Mouse (Mus musculus): Measurements from ENCODE around the gene Tomm40l. TPM values are rescaled to one million over a fixed set of nuclear protein-coding genes. Genes with fewer than 3 reads are reported as not detected.
"Not testable (repeated sequence)": the region's sequence is repeated elsewhere in the genome, so short reads cannot be mapped to it uniquely, and the experiment has no call there.

The Tomm40l gene
- polyA plus RNA-seq, 2 experiments = 11.0 to 17.5 TPM

DNA sequence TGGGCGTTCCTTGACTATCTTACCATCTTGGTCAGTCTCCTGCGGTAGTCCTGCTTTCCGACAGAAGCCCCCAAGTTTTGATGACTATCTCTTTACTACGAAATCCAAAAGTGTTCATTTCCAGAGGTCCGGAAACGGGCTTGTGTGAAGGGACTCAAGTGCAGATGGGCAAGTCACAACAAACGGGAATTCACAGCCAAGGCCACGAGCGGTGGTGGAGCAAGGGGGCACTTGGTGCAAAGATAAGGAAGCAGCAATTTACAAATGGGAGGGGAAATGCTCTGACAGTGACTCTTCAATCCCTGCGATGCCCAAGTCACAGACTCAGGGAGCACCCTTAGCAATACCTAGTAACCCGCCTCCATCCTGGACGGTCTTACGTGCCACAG is 25.1 kb upstream of the Tomm40l start:
- Histone ChIP-seq H3K27me3 (ENCODE audit: control insufficient read depth, insufficient read depth, low read length) (peaks cover 19% of the 10 kb centered on the region), H3K9ac (replicated peaks) (peak overlapping the region; percentile 79), H3K9me3 (ENCODE audit: control insufficient read depth, low read length) (no peaks in the 10 kb centered on the region), H3K4me2 (ENCODE audit: low read depth) (peak overlapping the region; percentile 97), H3K36me3 (replicated peaks; ENCODE audit: control insufficient read depth, insufficient read depth, low read depth) (peaks cover 11% of the 10 kb centered on the region; the same call in 1 of the 2 replicates), H3K4me3 (ENCODE audit: insufficient read depth in 1 of 2, low read depth in 2 of 2, low read length in 2 of 2) (peak overlapping the region; percentile 82 to 84), H3K27ac (peak overlapping the region; percentile 83), H3K4me1 (replicated peaks; ENCODE audit: control insufficient read depth in 2 of 2, insufficient read depth in 2 of 2, low read length in 1 of 2) (peaks cover 13 to 18% of the 10 kb centered on the region in 2 experiments)
- TF ChIP-seq CTCF (IDR thresholded peaks at IDR 0.05; ENCODE audit: low read depth) = no peak
- no peak for TF ChIP-seq EP300 (IDR thresholded peaks at IDR 0.05; ENCODE audit: low read depth)
- DNase-seq (ENCODE audit: low read depth in 3 of 3, low spot score in 3 of 3) = no peak
- peak; percentile 27 for ATAC-seq (ENCODE audit: insufficient read depth)
- 7% methylated on average over 13 of the region's 13 CpGs for WGBS (ENCODE audit: insufficient replicate concordance)

DNA sequence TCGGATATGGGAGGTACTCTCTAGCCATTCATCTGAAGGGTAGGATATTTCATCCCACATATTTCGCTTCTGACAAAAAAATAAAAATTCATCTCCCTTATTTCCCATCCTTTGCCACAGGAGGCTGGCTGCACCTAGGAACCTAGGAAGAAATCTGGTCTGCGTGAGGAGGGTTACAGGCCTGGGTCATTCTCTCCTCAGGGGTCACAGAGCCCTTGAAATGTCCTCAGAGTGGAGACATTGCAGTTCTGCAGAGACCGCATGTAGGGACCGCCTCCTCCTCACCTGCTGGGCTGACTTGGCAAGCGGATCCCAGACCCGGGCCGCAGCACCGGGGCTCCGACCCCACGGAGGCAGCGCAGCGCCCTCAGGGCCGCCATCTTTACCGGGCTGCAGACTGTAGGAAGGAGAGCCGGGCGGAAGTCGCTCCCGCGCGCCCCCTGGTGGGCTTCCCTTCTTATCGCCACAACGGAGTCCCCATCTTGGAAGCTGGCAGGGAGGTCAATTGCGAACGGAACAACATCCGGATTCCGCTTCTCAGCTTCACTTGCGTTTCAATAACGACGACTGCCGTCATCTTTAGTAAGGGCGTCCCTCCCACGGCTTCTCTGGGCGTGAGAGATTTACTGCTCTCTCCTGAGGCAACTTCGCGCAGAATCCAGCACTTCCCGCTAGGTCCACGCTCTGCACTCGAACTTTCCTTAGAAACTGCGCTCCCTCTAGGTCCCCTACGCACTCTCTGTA is 24.6 kb upstream of the Tomm40l start:
- Histone ChIP-seq H3K9me3 (ENCODE audit: control insufficient read depth, low read length) (no peaks in the 10 kb centered on the region), H3K36me3 (replicated peaks; ENCODE audit: control insufficient read depth, insufficient read depth, low read depth) (peaks cover 11% of the 10 kb centered on the region; the same call in 1 of the 2 replicates), H3K4me1 (replicated peaks; ENCODE audit: control insufficient read depth in 2 of 2, insufficient read depth in 2 of 2, low read length in 1 of 2) (peaks cover 13 to 18% of the 10 kb centered on the region in 2 experiments), H3K27ac (peak overlapping the region; percentile 83), H3K9ac (replicated peaks) (peak overlapping the region; percentile 79), H3K4me3 (ENCODE audit: insufficient read depth in 1 of 2, low read depth in 2 of 2, low read length in 2 of 2) (peak overlapping the region; percentile 82 to 96), H3K4me2 (ENCODE audit: low read depth) (peak overlapping the region; percentile 97), H3K27me3 (ENCODE audit: control insufficient read depth, insufficient read depth, low read length) (peaks cover 16% of the 10 kb centered on the region)
- DNase-seq (ENCODE audit: low read depth in 3 of 3, low spot score in 3 of 3) = peak; percentile 91 to 98 (median 98)
- TF ChIP-seq EP300 (IDR thresholded peaks at IDR 0.05; ENCODE audit: low read depth) = peak; percentile 43; the same call in 1 of the 2 replicates
- peak; percentile 98 for TF ChIP-seq CTCF (IDR thresholded peaks at IDR 0.05; ENCODE audit: low read depth)
- WGBS (ENCODE audit: insufficient replicate concordance) = under 1% methylated on average over 41 of the region's 41 CpGs
- ATAC-seq (ENCODE audit: insufficient read depth) = peak; percentile 95

DNA sequence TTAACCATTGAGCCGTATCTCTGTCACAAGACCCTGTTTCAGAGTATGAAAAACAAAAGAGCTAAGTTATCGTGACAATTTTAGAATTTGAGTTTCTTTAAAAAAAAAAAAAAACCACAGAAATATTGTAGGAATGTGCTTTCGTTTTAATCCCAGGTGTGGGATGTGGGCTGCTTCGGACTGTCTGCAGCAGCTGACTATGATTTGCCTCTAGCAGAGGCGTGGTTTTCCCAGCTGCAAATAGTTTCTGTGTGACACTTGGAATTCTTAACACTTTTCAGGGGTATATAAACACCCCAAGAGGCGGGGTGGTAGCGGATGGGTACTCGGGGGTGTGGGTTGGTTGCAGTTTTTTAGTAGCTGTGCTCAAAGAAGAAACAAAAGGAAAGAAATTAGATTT is 23.0 kb upstream of the Tomm40l start:
- H3K4me2 ChIP-seq (ENCODE audit: low read depth) = no peak overlapping the region; the same call in 1 of the 2 replicates
- H3K36me3 ChIP-seq (replicated peaks; ENCODE audit: control insufficient read depth, insufficient read depth, low read depth) = peaks cover 14% of the 10 kb centered on the region; the same call in 1 of the 2 replicates
- no peaks in the 10 kb centered on the region for H3K9me3 ChIP-seq (ENCODE audit: control insufficient read depth, low read length)
- TF ChIP-seq EP300 (IDR thresholded peaks at IDR 0.05; ENCODE audit: low read depth) = no peak
- no peak for TF ChIP-seq CTCF (IDR thresholded peaks at IDR 0.05; ENCODE audit: low read depth)
- H3K4me3 ChIP-seq (ENCODE audit: insufficient read depth in 1 of 2, low read depth in 2 of 2, low read length in 2 of 2) = no peak overlapping the region
- H3K4me1 ChIP-seq (replicated peaks; ENCODE audit: control insufficient read depth in 2 of 2, insufficient read depth in 2 of 2, low read length in 1 of 2) = peaks cover 13 to 18% of the 10 kb centered on the region in 2 experiments
- 83% methylated on average over 8 of the region's 8 CpGs for WGBS (ENCODE audit: insufficient replicate concordance)
- H3K27ac ChIP-seq = no peak overlapping the region
- peaks cover 1% of the 10 kb centered on the region; the same call in 1 of the 2 replicates for H3K27me3 ChIP-seq (ENCODE audit: control insufficient read depth, insufficient read depth, low read length)
- H3K9ac ChIP-seq (replicated peaks) = no peak overlapping the region
- DNase-seq (ENCODE audit: low read depth in 3 of 3, low spot score in 3 of 3) (no peak), ATAC-seq (ENCODE audit: insufficient read depth) (no peak)

DNA sequence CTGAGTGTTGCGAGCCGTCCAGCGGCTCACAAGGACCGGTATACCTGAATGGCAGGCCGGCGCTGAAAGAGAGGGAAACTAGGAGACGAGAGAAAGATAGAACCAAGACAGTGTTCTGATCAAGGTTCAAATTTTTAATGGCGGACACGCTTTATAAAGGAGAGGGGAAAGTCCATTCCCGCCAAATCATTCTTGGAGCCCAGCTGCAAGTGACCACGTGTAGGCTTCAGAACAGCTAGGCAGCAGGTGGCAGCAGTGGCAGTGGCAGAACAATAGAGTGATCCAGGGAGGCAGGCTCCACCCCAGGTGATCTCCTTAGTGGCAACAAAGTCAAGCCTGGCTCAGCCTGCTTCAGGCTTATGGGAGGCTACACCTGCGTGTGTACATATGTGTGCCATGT is 19.6 kb upstream of the Tomm40l start:
- H3K27ac ChIP-seq; DNase-seq (ENCODE audit: low read depth in 3 of 3, low spot score in 3 of 3): not testable (repeated sequence)

DNA sequence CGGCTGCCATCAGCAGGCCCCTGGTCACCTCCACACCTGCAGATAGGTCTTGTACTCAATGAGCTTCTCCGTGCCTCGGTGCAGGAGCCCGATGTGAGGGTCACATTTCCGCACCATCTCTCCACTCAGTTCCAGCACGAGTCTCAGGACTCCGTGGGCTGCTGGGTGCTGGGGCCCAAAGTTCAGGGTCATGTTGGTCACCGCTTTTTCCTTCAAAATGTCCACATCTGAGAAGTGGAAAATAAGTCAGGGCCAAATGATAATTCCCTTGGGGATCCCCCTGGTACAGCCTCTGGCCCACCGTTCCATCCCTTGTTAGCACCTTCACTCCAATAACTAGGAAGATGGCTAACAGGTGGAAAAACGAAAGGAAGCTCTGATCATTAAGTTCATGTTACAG is 18.6 kb upstream of the Tomm40l start:
- Histone ChIP-seq H3K36me3 (replicated peaks; ENCODE audit: control insufficient read depth, insufficient read depth, low read depth) (peaks cover 46% of the 10 kb centered on the region), H3K9me3 (ENCODE audit: control insufficient read depth, low read length) (no peaks in the 10 kb centered on the region)

More for the DNA sequence above, 19.6 kb upstream of the Tomm40l start:
- H3K4me1 ChIP-seq (replicated peaks; ENCODE audit: control insufficient read depth in 2 of 2, insufficient read depth in 2 of 2, low read length in 1 of 2); H3K4me3 ChIP-seq (ENCODE audit: insufficient read depth in 1 of 2, low read depth in 2 of 2, low read length in 2 of 2); H3K9me3 ChIP-seq (ENCODE audit: control insufficient read depth, low read length); H3K9ac ChIP-seq (replicated peaks); H3K27me3 ChIP-seq (ENCODE audit: control insufficient read depth, insufficient read depth, low read length); H3K4me2 ChIP-seq (ENCODE audit: low read depth); ATAC-seq (ENCODE audit: insufficient read depth): not testable (repeated sequence)
- H3K36me3 ChIP-seq (replicated peaks; ENCODE audit: control insufficient read depth, insufficient read depth, low read depth) = peaks cover 38% of the 10 kb centered on the region
- 88% methylated on average over 12 of the region's 12 CpGs for WGBS (ENCODE audit: insufficient replicate concordance)

More for the DNA sequence above, 18.6 kb upstream of the Tomm40l start:
- no peak for DNase-seq (ENCODE audit: low read depth in 3 of 3, low spot score in 3 of 3)
- Histone ChIP-seq H3K9ac (replicated peaks) (no peak overlapping the region), H3K27me3 (ENCODE audit: control insufficient read depth, insufficient read depth, low read length) (no peaks in the 10 kb centered on the region), H3K4me3 (ENCODE audit: insufficient read depth in 1 of 2, low read depth in 2 of 2, low read length in 2 of 2) (no peak overlapping the region), H3K27ac (no peak overlapping the region), H3K4me2 (ENCODE audit: low read depth) (no peak overlapping the region), H3K4me1 (replicated peaks; ENCODE audit: control insufficient read depth in 2 of 2, insufficient read depth in 2 of 2, low read length in 1 of 2) (peaks cover 1 to 2% of the 10 kb centered on the region in 2 experiments; a peak in 3 of 4 replicates)
- ATAC-seq (ENCODE audit: insufficient read depth) = no peak
- TF ChIP-seq CTCF (IDR thresholded peaks at IDR 0.05; ENCODE audit: low read depth) (no peak), EP300 (IDR thresholded peaks at IDR 0.05; ENCODE audit: low read depth) (no peak)
- WGBS (ENCODE audit: insufficient replicate concordance) = 77% methylated on average over 10 of the region's 10 CpGs
